Mouse (Mus musculus) cerebellum, adult 18-20 months (tissue): Measurements from ENCODE around the gene Kdf1.

Experiments
- DNase-seq, 2 experiments: peaks; one replicate each; pipeline ENCODE4 v3.0.0; 2021

Kdf1 gene

GRCm38 (mm10) chr4:133518601-133519368 lies at the start of gene Kdf1:
TSS of gene Kdf1 (plus strand) at chr4:133518963.
- no peak for DNase-seq

- DNase-seq = no peak
Observed at GRCm38 (mm10) chr4:133469122-133469521, 49.6 kb upstream of the Kdf1 start.

- no peak for DNase-seq
Observed at GRCm38 (mm10) chr4:133471135-133471821, 47.5 kb upstream of the Kdf1 start.

GRCm38 (mm10) chr4:133473833-133474232 lies 44.9 kb upstream of the Kdf1 start:
- DNase-seq = no peak

GRCm38 (mm10) chr4:133479458-133480184 lies 39.1 kb upstream of the Kdf1 start, which contains the start of gene Tent5b:
TSS of gene Tent5b (plus strand) at chr4:133480132.
- peak; percentile 93 to 98 for DNase-seq

GRCm38 (mm10) chr4:133480185-133480537 lies 38.6 kb upstream of the Kdf1 start:
- DNase-seq = no peak

GRCm38 (mm10) chr4:133480754-133481153 lies 38.0 kb upstream of the Kdf1 start:
- DNase-seq = no peak

- no peak for DNase-seq
Observed at GRCm38 (mm10) chr4:133481488-133481887, 37.3 kb upstream of the Kdf1 start.

GRCm38 (mm10) chr4:133482479-133482878 lies 36.3 kb upstream of the Kdf1 start:
- DNase-seq = no peak

- peak in 1 of 2 experiments; percentile 27 for DNase-seq
Observed at GRCm38 (mm10) chr4:133484266-133485025, 34.3 kb upstream of the Kdf1 start.

GRCm38 (mm10) chr4:133485691-133486425 lies 32.9 kb upstream of the Kdf1 start:
- no peak for DNase-seq

- DNase-seq = no peak
Observed at GRCm38 (mm10) chr4:133486673-133487357, 31.9 kb upstream of the Kdf1 start.

- DNase-seq = no peak
Observed at GRCm38 (mm10) chr4:133488619-133489392, 30.0 kb upstream of the Kdf1 start.

- DNase-seq = no peak
Observed at GRCm38 (mm10) chr4:133489489-133490245, 29.1 kb upstream of the Kdf1 start.

- DNase-seq = no peak
Observed at GRCm38 (mm10) chr4:133491800-133492199, 27.0 kb upstream of the Kdf1 start.

- DNase-seq = no peak
Observed at GRCm38 (mm10) chr4:133493895-133494294, 24.9 kb upstream of the Kdf1 start.

GRCm38 (mm10) chr4:133494432-133494831 lies 24.3 kb upstream of the Kdf1 start:
- DNase-seq = peak; percentile 87 to 91

GRCm38 (mm10) chr4:133494867-133495266 lies 23.9 kb upstream of the Kdf1 start:
- DNase-seq = no peak

- DNase-seq = peak; percentile 66 to 71
Observed at GRCm38 (mm10) chr4:133495711-133496110, 23.1 kb upstream of the Kdf1 start.
